Mouse (Mus musculus) stomach, embryonic 16.5 days (tissue): ENCODE measurements at regions not wholly inside any gene's neighbourhood (a gene's known extent, or its start where the extent isn't known, plus 50 kb on each side); places are given as distances from the start of the nearest gene placed in this dataset.
A peak's percentile ranks its signal among the peaks of the same experiment; 100 is the strongest.

ENCODE experiments used
- ATAC-seq: fragments of 200-750 bp; cut with Nextera tagmentation; 2 replicates; pipeline ENCODE4 v1.8.0; 2017; ENCODE audit warnings: moderate number of reproducible peaks, moderate TSS enrichment; ENCODE audit not compliant: insufficient read depth, low FRiP score
- H3K27ac ChIP-seq: fragments of 300-500 bp; sonication (generic); 2 replicates; pipeline ENCODE4 v1.5.1; 2014; ENCODE audit warnings: low read length
- H3K27me3 ChIP-seq: fragments of 300-500 bp; sonication (generic); 2 replicates; pipeline ENCODE4 v1.6.1; 2014; ENCODE audit warnings: low read length, control low read depth, mixed read lengths; ENCODE audit not compliant: control insufficient read depth, insufficient read depth
- H3K36me3 ChIP-seq: fragments of 300-500 bp; sonication (generic); 2 replicates; pipeline ENCODE4 v1.6.1; 2014; ENCODE audit warnings: low read length; ENCODE audit not compliant: control insufficient read depth, insufficient read depth
- H3K4me1 ChIP-seq: fragments of 300-500 bp; sonication (generic); 2 replicates; pipeline ENCODE4 v1.6.1; 2014; ENCODE audit warnings: low read length, control low read depth, mixed read lengths; ENCODE audit not compliant: control insufficient read depth, insufficient read depth
- H3K4me2 ChIP-seq: fragments of 300-500 bp; sonication (generic); 2 replicates; pipeline ENCODE4 v1.6.1; 2014; ENCODE audit warnings: low read depth, low read length, mixed read lengths
- H3K4me3 ChIP-seq: fragments of 300-500 bp; sonication (generic); replicated peaks from 2 replicates; pipeline ENCODE4 v1.5.1; 2014; ENCODE audit warnings: mild to moderate bottlenecking, low read length
- H3K9ac ChIP-seq: fragments of 300-500 bp; sonication (generic); 2 replicates; pipeline ENCODE4 v1.6.1; 2014; ENCODE audit warnings: low read length
- H3K9me3 ChIP-seq: fragments of 300-500 bp; sonication (generic); replicated peaks from 2 replicates; pipeline ENCODE4 v1.6.1; 2016; ENCODE audit warnings: low read length, control low read depth; ENCODE audit not compliant: control insufficient read depth
- WGBS: fragments of 180-500 bp; shearing (Covaris S2); extraction: QIAGEN DNeasy Blood & Tissue Kit; methylation state at CpG from one replicate; pipeline ENCODE4 v1.1.7; 2014; 5-methylcytosine and 5-hydroxymethylcytosine counted together

DNA sequence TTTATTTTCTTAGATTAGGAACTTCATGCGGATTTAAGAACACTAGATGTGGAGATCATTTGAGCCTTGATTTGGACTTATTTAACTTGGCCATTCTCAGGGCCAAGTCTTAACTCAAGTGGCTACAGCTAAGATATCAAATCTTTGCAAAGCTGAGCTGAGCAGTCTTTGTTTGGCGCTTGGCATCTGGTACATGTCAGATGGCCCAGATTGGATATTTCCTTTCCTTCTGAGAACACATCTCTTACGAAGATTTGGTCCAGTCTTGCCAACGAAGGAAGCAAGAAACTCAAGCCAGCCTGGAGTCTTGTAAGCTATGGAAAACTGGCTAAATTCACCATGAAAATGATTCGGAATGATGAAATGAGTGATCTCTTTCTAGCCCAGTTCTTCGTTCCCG, 59.1 kb upstream of the Cdc42ep3 start:
- 80% methylated on average over 7 of the region's 7 CpGs for WGBS
- H3K4me2 ChIP-seq, result no peak overlapping the region
- no peak overlapping the region for H3K27ac ChIP-seq
- H3K36me3 ChIP-seq, result no peaks in the 10 kb centered on the region
- no peaks in the 10 kb centered on the region for H3K9me3 ChIP-seq
- H3K27me3 ChIP-seq, result no peaks in the 10 kb centered on the region
- no peak for ATAC-seq
- H3K9ac ChIP-seq, result no peak overlapping the region
- H3K4me3 ChIP-seq, result no peak overlapping the region
- H3K4me1 ChIP-seq, result no peaks in the 10 kb centered on the region

DNA sequence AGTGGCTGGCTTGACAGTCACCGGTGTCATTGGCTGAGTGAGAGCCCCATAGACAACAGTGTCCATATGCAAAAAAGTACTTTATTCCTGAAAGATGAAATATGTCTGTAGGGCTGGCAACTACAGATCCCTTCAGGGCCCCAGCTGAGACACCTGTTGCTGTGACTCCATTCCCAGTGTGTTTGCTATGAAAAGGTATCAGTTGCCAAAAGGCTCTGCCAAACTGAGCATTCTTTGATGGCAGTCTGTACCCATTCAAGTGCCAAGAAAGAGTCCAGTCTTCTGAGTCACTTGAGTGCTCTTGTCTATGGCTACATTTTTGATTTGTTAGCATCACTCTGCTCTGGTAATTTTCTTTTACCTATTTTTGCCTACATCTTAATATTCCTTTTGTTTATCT, 63.1 kb upstream of the Cdc42ep3 start:
- ATAC-seq, result no peak
- 96% methylated on average over 1 of the region's 1 CpGs for WGBS
- H3K4me3 ChIP-seq, result no peak overlapping the region
- no peak overlapping the region for H3K9ac ChIP-seq
- H3K36me3 ChIP-seq, result no peaks in the 10 kb centered on the region
- H3K4me2 ChIP-seq, result no peak overlapping the region
- H3K27ac ChIP-seq, result no peak overlapping the region
- no peaks in the 10 kb centered on the region for H3K27me3 ChIP-seq
- H3K9me3 ChIP-seq, result no peaks in the 10 kb centered on the region
- H3K4me1 ChIP-seq, result no peaks in the 10 kb centered on the region

- H3K9me3 ChIP-seq, result no peaks in the 10 kb centered on the region
- no peaks in the 10 kb centered on the region for H3K36me3 ChIP-seq
- no peak for ATAC-seq
- H3K27me3 ChIP-seq, result no peaks in the 10 kb centered on the region
- H3K4me3 ChIP-seq, result no peak overlapping the region
- H3K9ac ChIP-seq, result no peak overlapping the region
- no peak overlapping the region for H3K27ac ChIP-seq
- WGBS, result 68% methylated on average over 7 of the region's 7 CpGs
- H3K4me1 ChIP-seq, result no peaks in the 10 kb centered on the region
- no peak overlapping the region for H3K4me2 ChIP-seq
Measured at GRCm38 (mm10) chr17:79421618-79422017, 66.7 kb upstream of the Cdc42ep3 start.

DNA sequence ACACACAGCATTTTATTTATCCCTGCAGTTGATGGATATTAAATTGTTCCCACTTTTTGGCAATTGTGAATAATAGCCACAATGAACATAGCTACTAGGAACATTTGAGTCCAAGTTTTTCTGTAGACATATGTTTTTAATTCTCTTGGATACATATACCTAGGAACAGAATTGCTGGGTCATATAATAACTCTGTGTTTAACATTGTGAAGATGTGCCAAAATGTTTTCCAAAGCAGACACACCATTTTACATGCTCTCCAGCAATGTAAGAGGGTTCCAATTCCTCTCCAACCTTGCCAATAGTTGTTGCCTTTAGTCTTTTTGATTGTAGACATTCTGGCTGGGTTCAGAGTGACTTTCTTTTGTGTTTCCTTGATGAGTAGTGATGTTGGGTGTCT, 84.3 kb upstream of the Cdc42ep3 start:
- H3K4me3 ChIP-seq, result no peak overlapping the region
- H3K4me1 ChIP-seq, result no peaks in the 10 kb centered on the region
- H3K4me2 ChIP-seq, result no peak overlapping the region
- ATAC-seq, result no peak
- H3K9ac ChIP-seq, result no peak overlapping the region
- no peaks in the 10 kb centered on the region for H3K27me3 ChIP-seq
- H3K27ac ChIP-seq, result no peak overlapping the region
- no peaks in the 10 kb centered on the region for H3K36me3 ChIP-seq
- no peaks in the 10 kb centered on the region for H3K9me3 ChIP-seq

DNA sequence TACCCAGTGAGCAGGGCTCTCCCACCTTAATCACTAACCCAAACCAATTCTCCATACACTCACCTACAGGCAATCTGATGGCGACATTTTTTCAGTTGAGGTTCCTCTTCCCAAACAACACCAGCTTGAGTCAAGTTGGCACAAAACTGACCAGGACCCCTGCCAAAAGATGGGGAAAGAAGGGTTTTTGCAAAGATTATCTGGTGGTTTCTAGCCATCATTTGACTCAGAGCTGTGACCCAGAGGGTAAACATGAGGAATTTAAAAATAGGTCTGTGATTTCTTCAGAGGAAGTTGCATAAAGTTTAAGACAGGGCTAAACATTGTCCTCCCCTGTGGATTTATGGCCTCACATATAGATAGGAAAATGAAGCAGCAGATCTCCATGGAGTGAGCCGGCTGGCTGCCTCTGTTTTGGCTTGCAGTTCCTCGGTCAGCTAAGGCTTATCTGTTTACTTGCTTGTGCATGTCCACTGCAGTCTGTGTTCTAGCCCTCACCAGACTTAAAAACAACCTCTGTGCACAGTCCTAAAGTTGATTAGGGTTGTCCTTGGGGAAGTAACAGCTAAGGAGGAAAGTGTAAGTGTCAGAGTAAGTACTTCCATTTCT, 87.7 kb upstream of the Cdc42ep3 start:
- Histone ChIP-seq H3K9ac (no peak overlapping the region), H3K27ac (no peak overlapping the region), H3K27me3 (no peaks in the 10 kb centered on the region), H3K4me3 (no peak overlapping the region), H3K36me3 (no peaks in the 10 kb centered on the region), H3K9me3 (no peaks in the 10 kb centered on the region), H3K4me1 (no peaks in the 10 kb centered on the region), H3K4me2 (no peak overlapping the region)
- 64% methylated on average over 3 of the region's 3 CpGs for WGBS
- no peak for ATAC-seq

DNA sequence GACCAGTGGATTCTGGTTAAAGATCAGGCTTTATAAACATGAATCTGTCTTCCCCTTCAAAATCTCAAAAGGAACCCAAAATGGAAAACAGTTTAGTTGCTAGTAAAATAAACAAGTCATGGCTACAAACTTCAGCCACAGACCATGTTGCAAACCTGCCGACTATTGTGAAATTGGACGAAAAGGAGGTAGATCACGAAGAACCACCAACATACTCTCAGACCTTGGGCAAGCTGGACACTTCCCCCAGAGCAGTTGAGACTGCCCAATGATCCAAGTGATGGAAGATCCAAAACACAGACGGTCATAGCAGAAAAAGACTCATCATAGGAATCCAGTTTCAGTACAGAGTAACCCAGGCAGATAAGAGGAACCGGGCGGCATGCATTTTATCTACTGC, 92.3 kb upstream of the Cdc42ep3 start:
- H3K27me3 ChIP-seq, result no peaks in the 10 kb centered on the region
- no peak for ATAC-seq
- H3K9me3 ChIP-seq, result no peaks in the 10 kb centered on the region
- H3K9ac ChIP-seq, result no peak overlapping the region
- H3K4me3 ChIP-seq, result no peak overlapping the region
- no peak overlapping the region for H3K4me2 ChIP-seq
- H3K36me3 ChIP-seq, result no peaks in the 10 kb centered on the region
- 73% methylated on average over 6 of the region's 6 CpGs for WGBS
- H3K27ac ChIP-seq, result no peak overlapping the region
- peaks cover 4% of the 10 kb centered on the region for H3K4me1 ChIP-seq

GRCm38 (mm10) chr17:79451141-79451860, 96.4 kb upstream of the Cdc42ep3 start:
- 22% methylated on average over 12 of the region's 12 CpGs for WGBS
- Histone ChIP-seq H3K9ac (no peak overlapping the region), H3K27me3 (no peaks in the 10 kb centered on the region), H3K4me3 (no peak overlapping the region), H3K27ac (no peak overlapping the region), H3K4me2 (peak overlapping the region; percentile 15; the same call in 1 of the 2 replicates), H3K36me3 (no peaks in the 10 kb centered on the region), H3K4me1 (peaks cover 10% of the 10 kb centered on the region), H3K9me3 (no peaks in the 10 kb centered on the region)
- no peak for ATAC-seq

DNA sequence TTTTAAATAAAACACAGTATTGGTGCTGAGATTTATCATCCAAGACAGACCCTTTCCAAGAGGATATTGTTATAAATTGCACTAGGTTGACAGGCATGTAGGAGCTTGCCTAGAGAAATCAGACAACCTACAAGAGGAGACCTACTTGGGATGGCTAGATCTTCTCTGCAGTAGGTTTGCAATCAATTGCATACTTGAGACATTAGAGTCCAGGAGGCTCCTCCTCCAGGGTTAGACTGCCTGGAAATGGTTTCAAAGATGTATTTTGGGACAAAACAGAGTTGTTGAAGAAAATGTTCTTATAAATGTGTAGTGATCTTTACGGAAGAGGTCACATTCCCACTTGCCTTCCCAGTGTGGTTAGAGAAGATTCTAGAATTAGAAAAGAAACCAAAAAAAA, 98.9 kb upstream of the Cdc42ep3 start:
- peaks cover 10% of the 10 kb centered on the region for H3K4me1 ChIP-seq
- no peaks in the 10 kb centered on the region for H3K36me3 ChIP-seq
- WGBS, result 95% methylated on average over 1 of the region's 1 CpGs
- H3K4me2 ChIP-seq, result no peak overlapping the region
- H3K27me3 ChIP-seq, result no peaks in the 10 kb centered on the region
- no peaks in the 10 kb centered on the region for H3K9me3 ChIP-seq
- no peak overlapping the region for H3K27ac ChIP-seq
- no peak for ATAC-seq
- no peak overlapping the region for H3K4me3 ChIP-seq
- no peak overlapping the region for H3K9ac ChIP-seq

- Histone ChIP-seq H3K9ac (no peak overlapping the region; the same call in 1 of the 2 replicates), H3K4me1 (peaks cover 10% of the 10 kb centered on the region), H3K4me3 (no peak overlapping the region), H3K27me3 (no peaks in the 10 kb centered on the region), H3K36me3 (no peaks in the 10 kb centered on the region), H3K9me3 (no peaks in the 10 kb centered on the region), H3K4me2 (no peak overlapping the region), H3K27ac (no peak overlapping the region)
- 0 out of 2 replicates have a peak, but pooled peaks have one; percentile 21 for ATAC-seq
- WGBS, result 21% methylated on average over 5 of the region's 5 CpGs
Measured at GRCm38 (mm10) chr17:79454526-79454925, 99.6 kb upstream of the Cdc42ep3 start.
